Mouse (Mus musculus): ENCODE measurements around the gene Sdk2. TPM values are rescaled to one million over a fixed set of nuclear protein-coding genes. Genes with fewer than 3 reads are reported as not detected.
A peak's percentile ranks its signal among the peaks of the same experiment; 100 is the strongest.

The Sdk2 gene
- polyA plus RNA-seq, 1 experiment from 2014 or later, result 1.5 TPM

- H3K36me3 ChIP-seq (replicated peaks), result no peaks in the 10 kb centered on the region
- H3K9me3 ChIP-seq, result no peaks in the 10 kb centered on the region
- no peak overlapping the region for H3K27ac ChIP-seq
- peaks cover 6% of the 10 kb centered on the region; the same call in 1 of the 2 replicates for H3K27me3 ChIP-seq (ENCODE audit: poor library complexity, severe bottlenecking)
- no peak overlapping the region for H3K4me3 ChIP-seq
- WGBS, result 94% methylated on average over 6 of the region's 6 CpGs
- no peak for DNase-seq (ENCODE audit: extremely low spot score, low spot score)
- H3K4me1 ChIP-seq, result peaks cover 37% of the 10 kb centered on the region
These were observed 85.8 kb downstream of the Sdk2 start for GRCm38 (mm10) chr11:113981088-113981487.

DNA sequence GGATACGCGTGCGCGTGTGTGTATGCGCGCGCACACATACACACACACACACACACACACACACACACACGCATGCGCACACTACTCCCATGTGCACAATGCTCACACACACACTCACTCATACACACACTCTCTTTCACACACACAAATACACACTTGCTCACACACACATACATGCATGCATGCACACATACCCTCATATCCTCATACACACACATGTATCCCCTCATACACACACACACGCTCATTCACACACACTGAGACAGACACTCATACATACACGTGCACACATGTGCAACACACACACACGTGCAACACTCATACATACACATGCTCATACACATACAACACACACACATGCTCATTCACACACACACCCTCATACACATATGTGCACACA lies 88.5 kb downstream of the Sdk2 start:
- peaks cover 6% of the 10 kb centered on the region; the same call in 1 of the 2 replicates for H3K27me3 ChIP-seq (ENCODE audit: poor library complexity, severe bottlenecking)
- no peak overlapping the region for H3K4me3 ChIP-seq
- DNase-seq (ENCODE audit: extremely low spot score, low spot score), result no peak
- 98% methylated on average over 12 of the region's 12 CpGs for WGBS
- no peak overlapping the region for H3K27ac ChIP-seq
- H3K36me3 ChIP-seq (replicated peaks), result no peaks in the 10 kb centered on the region
- no peaks in the 10 kb centered on the region for H3K9me3 ChIP-seq
- H3K4me1 ChIP-seq, result peaks cover 46% of the 10 kb centered on the region

GRCm38 (mm10) chr11:113975667-113975970 lies 91.2 kb downstream of the Sdk2 start:
- DNase-seq (ENCODE audit: extremely low spot score, low spot score), result no peak
- WGBS, result 37% methylated on average over 3 of the region's 3 CpGs
- peak overlapping the region; percentile 69 for H3K27ac ChIP-seq
- H3K4me3 ChIP-seq, result no peak overlapping the region
- peaks cover 11% of the 10 kb centered on the region for H3K9me3 ChIP-seq
- H3K4me1 ChIP-seq, result peaks cover 31% of the 10 kb centered on the region
- no peaks in the 10 kb centered on the region for H3K36me3 ChIP-seq (replicated peaks)
- H3K27me3 ChIP-seq (ENCODE audit: poor library complexity, severe bottlenecking), result peaks cover 6% of the 10 kb centered on the region; the same call in 1 of the 2 replicates

- Histone ChIP-seq H3K36me3 (replicated peaks) (no peaks in the 10 kb centered on the region), H3K27ac (peak overlapping the region; percentile 69), H3K27me3 (ENCODE audit: poor library complexity, severe bottlenecking) (peaks cover 6% of the 10 kb centered on the region; the same call in 1 of the 2 replicates), H3K9me3 (peaks cover 17% of the 10 kb centered on the region), H3K4me3 (no peak overlapping the region), H3K4me1 (peaks cover 31% of the 10 kb centered on the region)
- DNase-seq (ENCODE audit: extremely low spot score, low spot score), result no peak
- 24% methylated on average over 16 of the region's 16 CpGs for WGBS
These were observed 91.8 kb downstream of the Sdk2 start for GRCm38 (mm10) chr11:113974876-113975666.

GRCm38 (mm10) chr11:113972517-113972872 lies 94.4 kb downstream of the Sdk2 start:
- Histone ChIP-seq H3K36me3 (replicated peaks) (no peaks in the 10 kb centered on the region), H3K4me1 (peaks cover 30% of the 10 kb centered on the region), H3K9me3 (peaks cover 41% of the 10 kb centered on the region), H3K27ac (no peak overlapping the region), H3K4me3 (no peak overlapping the region), H3K27me3 (ENCODE audit: poor library complexity, severe bottlenecking) (peaks cover 6% of the 10 kb centered on the region; the same call in 1 of the 2 replicates)
- WGBS, result 96% methylated on average over 3 of the region's 3 CpGs
- DNase-seq (ENCODE audit: extremely low spot score, low spot score), result no peak

- peaks cover 24% of the 10 kb centered on the region for H3K4me1 ChIP-seq
- WGBS, result 91% methylated on average over 19 of the region's 19 CpGs
- H3K9me3 ChIP-seq, result peaks cover 47% of the 10 kb centered on the region
- H3K27ac ChIP-seq, result no peak overlapping the region
- peaks cover 3% of the 10 kb centered on the region; the same call in 1 of the 2 replicates for H3K27me3 ChIP-seq (ENCODE audit: poor library complexity, severe bottlenecking)
- no peaks in the 10 kb centered on the region for H3K36me3 ChIP-seq (replicated peaks)
- no peak for DNase-seq (ENCODE audit: extremely low spot score, low spot score)
- no peak overlapping the region for H3K4me3 ChIP-seq
These were observed 95.0 kb downstream of the Sdk2 start for GRCm38 (mm10) chr11:113971609-113972516.

GRCm38 (mm10) chr11:113970026-113970425 lies 96.8 kb downstream of the Sdk2 start:
- 91% methylated on average over 2 of the region's 2 CpGs for WGBS
- no peaks in the 10 kb centered on the region for H3K36me3 ChIP-seq (replicated peaks)
- peaks cover 9% of the 10 kb centered on the region for H3K4me1 ChIP-seq
- no peak overlapping the region for H3K27ac ChIP-seq
- no peak overlapping the region for H3K4me3 ChIP-seq
- peaks cover 65% of the 10 kb centered on the region for H3K9me3 ChIP-seq
- no peak for DNase-seq (ENCODE audit: extremely low spot score, low spot score)
- no peaks in the 10 kb centered on the region for H3K27me3 ChIP-seq (ENCODE audit: poor library complexity, severe bottlenecking)

GRCm38 (mm10) chr11:113965214-113965613 lies 101.6 kb downstream of the Sdk2 start:
- Histone ChIP-seq H3K27me3 (ENCODE audit: poor library complexity, severe bottlenecking) (no peaks in the 10 kb centered on the region), H3K27ac (no peak overlapping the region), H3K4me3 (no peak overlapping the region), H3K36me3 (replicated peaks) (no peaks in the 10 kb centered on the region), H3K4me1 (peaks cover 5% of the 10 kb centered on the region; the same call in 1 of the 2 replicates), H3K9me3 (peaks cover 68% of the 10 kb centered on the region)
- WGBS, result 86% methylated on average over 1 of the region's 1 CpGs
- DNase-seq (ENCODE audit: extremely low spot score, low spot score), result no peak

GRCm38 (mm10) chr11:113962751-113963150 lies 104.1 kb downstream of the Sdk2 start:
- no peaks in the 10 kb centered on the region for H3K27me3 ChIP-seq (ENCODE audit: poor library complexity, severe bottlenecking)
- H3K4me1 ChIP-seq, result peaks cover 7% of the 10 kb centered on the region; the same call in 1 of the 2 replicates
- WGBS, result 91% methylated on average over 3 of the region's 3 CpGs
- peaks cover 45% of the 10 kb centered on the region for H3K9me3 ChIP-seq
- H3K4me3 ChIP-seq, result no peak overlapping the region
- no peaks in the 10 kb centered on the region for H3K36me3 ChIP-seq (replicated peaks)
- no peak for DNase-seq (ENCODE audit: extremely low spot score, low spot score)
- no peak overlapping the region for H3K27ac ChIP-seq

DNA sequence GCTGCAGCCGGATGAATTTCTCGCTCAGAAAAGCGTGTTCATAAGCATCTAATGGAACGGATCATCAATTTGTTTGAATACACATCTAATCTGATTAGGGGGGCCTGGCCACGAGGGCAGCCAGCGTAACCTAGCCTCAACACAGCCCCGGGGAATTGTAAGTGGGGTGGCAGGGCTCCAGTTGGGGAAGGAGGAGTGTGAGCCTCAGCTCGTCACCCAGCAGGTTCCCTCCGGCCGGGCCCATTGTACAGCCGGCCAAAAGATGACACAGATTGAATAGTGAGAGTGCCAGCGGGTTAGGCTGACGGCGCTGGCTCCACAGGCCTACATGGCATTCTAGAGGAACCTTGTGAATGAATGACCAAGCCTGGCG lies 115.2 kb downstream of the Sdk2 start:
- Histone ChIP-seq H3K27ac (no peak overlapping the region), H3K27me3 (ENCODE audit: poor library complexity, severe bottlenecking) (peaks cover 44% of the 10 kb centered on the region)
- DNase-seq (ENCODE audit: extremely low spot score, low spot score), result no peak

GRCm38 (mm10) chr11:113950904-113951615 lies 115.8 kb downstream of the Sdk2 start:
- H3K9me3 ChIP-seq, result peaks cover 8% of the 10 kb centered on the region; the same call in 1 of the 2 replicates
- H3K4me3 ChIP-seq, result no peak overlapping the region
- H3K36me3 ChIP-seq (replicated peaks), result no peaks in the 10 kb centered on the region
- peak overlapping the region; percentile 36 for H3K27ac ChIP-seq
- peaks cover 40% of the 10 kb centered on the region for H3K4me1 ChIP-seq
- DNase-seq (ENCODE audit: extremely low spot score, low spot score), result no peak
- WGBS, result 57% methylated on average over 7 of the region's 7 CpGs
- peaks cover 49% of the 10 kb centered on the region for H3K27me3 ChIP-seq (ENCODE audit: poor library complexity, severe bottlenecking)

More for the DNA sequence above, 115.2 kb downstream of the Sdk2 start:
- WGBS, result 46% methylated on average over 15 of the region's 15 CpGs
- no peaks in the 10 kb centered on the region for H3K36me3 ChIP-seq (replicated peaks)
- peaks cover 8% of the 10 kb centered on the region; the same call in 1 of the 2 replicates for H3K9me3 ChIP-seq
- H3K4me3 ChIP-seq, result no peak overlapping the region
- H3K4me1 ChIP-seq, result peaks cover 34% of the 10 kb centered on the region

DNA sequence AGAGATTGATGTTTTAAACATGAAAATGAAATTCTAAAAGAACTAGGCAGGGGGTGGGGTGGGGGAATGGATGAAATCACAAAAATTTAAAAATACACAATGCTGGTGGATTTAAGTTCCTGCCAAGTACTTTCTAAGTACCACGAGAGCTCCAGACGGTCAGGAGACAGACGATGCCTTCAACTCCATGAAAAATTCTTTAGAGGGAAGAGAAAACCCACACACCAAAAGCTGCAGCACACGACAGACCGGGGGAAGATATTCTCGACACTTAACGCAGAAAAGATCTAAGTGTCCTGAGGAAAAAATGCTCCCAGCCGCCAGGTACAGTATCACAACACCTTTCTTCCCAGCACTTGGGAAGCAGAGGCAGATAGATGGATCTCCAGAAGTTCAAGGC lies 118.2 kb downstream of the Sdk2 start:
- peaks cover 55% of the 10 kb centered on the region for H3K27me3 ChIP-seq (ENCODE audit: poor library complexity, severe bottlenecking)
- no peaks in the 10 kb centered on the region for H3K36me3 ChIP-seq (replicated peaks)
- no peak overlapping the region for H3K4me3 ChIP-seq
- whole genome bisulfite sequencing, result 92% methylated on average over 8 of the region's 8 CpGs
- DNase-seq (ENCODE audit: extremely low spot score, low spot score), result no peak
- H3K27ac ChIP-seq, result no peak overlapping the region
- no peaks in the 10 kb centered on the region for H3K9me3 ChIP-seq
- H3K4me1 ChIP-seq, result peaks cover 61% of the 10 kb centered on the region
